20 mouse cellular contexts compared by ENCODE assay signal in genomic region chr9:44746666-44747065, GRCm38 (mm10). TPM values are rescaled to one million over a fixed set of nuclear protein-coding genes. Genes with fewer than 3 reads are reported as not detected.
"Had no signal": no experiment of that assay in that cellular context is flagged by ENCODE, and none has a peak within 500 bp of the region (broad histone marks: within the 10 kb centered on the region; RNA-seq: fewer than 3 reads in every experiment).

No protein-coding gene starts in this region.

- H3K9ac ChIP-seq: lung, embryonic 14.5 days; midbrain, embryonic 13.5 days; midbrain, embryonic 15.5 days; neural tube, embryonic 13.5 days; neural tube, embryonic 15.5 days had no signal

- H3K27me3 ChIP-seq: midbrain, embryonic 13.5 days; midbrain, embryonic 15.5 days; neural tube, embryonic 13.5 days; neural tube, embryonic 15.5 days had no signal

- H3K4me3 ChIP-seq: midbrain, embryonic 10.5 days; midbrain, embryonic 13.5 days; midbrain, embryonic 15.5 days; myocyte; neural tube, embryonic 13.5 days; neural tube, embryonic 15.5 days had no signal

- H3K9me3 ChIP-seq: midbrain, embryonic 10.5 days; midbrain, embryonic 13.5 days; midbrain, embryonic 15.5 days; neural tube, embryonic 13.5 days; neural tube, embryonic 15.5 days had no signal

- H3K4me1 ChIP-seq: midbrain, embryonic 10.5 days; midbrain, embryonic 13.5 days; midbrain, embryonic 15.5 days; neural tube, embryonic 13.5 days; neural tube, embryonic 15.5 days had no signal

- H3K4me2 ChIP-seq: lung, embryonic 14.5 days; midbrain, embryonic 13.5 days; midbrain, embryonic 15.5 days; neural tube, embryonic 13.5 days; neural tube, embryonic 15.5 days had no signal

- DNase-seq: lung, adult 18-20 months; lung, embryonic 14.5 days; lung, postnatal 10 days; lung, postnatal 4 days; retina, postnatal 1 day; right cerebral cortex, adult 18-20 months; right cerebral cortex, postnatal 25 days; right cerebral cortex, postnatal 4 days; spleen, adult 18-20 months; thymus, adult 18-20 months; thymus, postnatal 14 days; thymus, postnatal 36 days had no signal

- H3K27ac ChIP-seq: midbrain, embryonic 10.5 days; midbrain, embryonic 13.5 days; midbrain, embryonic 15.5 days; neural tube, embryonic 13.5 days; neural tube, embryonic 15.5 days had no signal

- ATAC-seq: midbrain, embryonic 13.5 days; midbrain, embryonic 15.5 days had no signal

RNA-seq across cellular contexts. Expression of gene Ttc36, which starts 56.2 kb away (rescaled TPM):
- total RNA-seq: megakaryocyte-erythroid progenitor cell, adult 5-6 weeks had no signal
- polyA plus RNA-seq: midbrain, embryonic 13.5 days; midbrain, embryonic 15.5 days; neural tube, embryonic 11.5 days; neural tube, embryonic 13.5 days had no signal
